Mouse (Mus musculus) kidney, postnatal 14 days (tissue): ENCODE data around the gene Ppp6c.
A peak's percentile ranks its signal among the peaks of the same experiment; 100 is the strongest.
"Not testable (repeated sequence)": the region's sequence is repeated elsewhere in the genome, so short reads cannot be mapped to it uniquely, and the experiment has no call there.

ENCODE experiments used
- DNase-seq: peaks from one replicate; pipeline ENCODE4 v3.0.0; 2022; ENCODE audit warnings: mixed read lengths

Ppp6c gene

GRCm38 (mm10) chr2:39226019-39226640, at the start of gene Ppp6c:
Gene Ppp6c, minus strand, starts transcription at chr2:39226451.
- DNase-seq = peak; percentile 96

GRCm38 (mm10) chr2:39268357-39268756, 42.1 kb upstream of the Ppp6c start:
- peak; percentile 10 for DNase-seq

GRCm38 (mm10) chr2:39252275-39252674, 26.0 kb upstream of the Ppp6c start:
- DNase-seq = not testable (repeated sequence)

GRCm38 (mm10) chr2:39246862-39247261, 20.6 kb upstream of the Ppp6c start:
- DNase-seq = not testable (repeated sequence)

GRCm38 (mm10) chr2:39226731-39227130, 480 bp upstream of the Ppp6c start:
- no peak for DNase-seq

- DNase-seq = not testable (repeated sequence)
Measured at GRCm38 (mm10) chr2:39225331-39226018, 776 bp downstream of the Ppp6c start.

GRCm38 (mm10) chr2:39224621-39225020, 1.6 kb downstream of the Ppp6c start:
- DNase-seq = no peak

- DNase-seq = no peak
Measured at GRCm38 (mm10) chr2:39220010-39220409, 6.2 kb downstream of the Ppp6c start.

- no peak for DNase-seq
Measured at GRCm38 (mm10) chr2:39219034-39219433, 7.2 kb downstream of the Ppp6c start.

GRCm38 (mm10) chr2:39217150-39217549, 9.1 kb downstream of the Ppp6c start:
- DNase-seq = no peak

GRCm38 (mm10) chr2:39210738-39211137, 15.5 kb downstream of the Ppp6c start:
- DNase-seq = no peak

GRCm38 (mm10) chr2:39203359-39203758, 22.9 kb downstream of the Ppp6c start:
- no peak for DNase-seq

- no peak for DNase-seq
Measured at GRCm38 (mm10) chr2:39194809-39195208, 31.4 kb downstream of the Ppp6c start.

GRCm38 (mm10) chr2:39190561-39191056, 35.6 kb downstream of the Ppp6c start, which contains the start of gene Scai:
Gene Scai, minus strand, starts transcription at chr2:39190734.
- DNase-seq = peak; percentile 99

GRCm38 (mm10) chr2:39189961-39190560, 36.2 kb downstream of the Ppp6c start:
- DNase-seq = no peak

- DNase-seq = no peak
Measured at GRCm38 (mm10) chr2:39185942-39186341, 40.3 kb downstream of the Ppp6c start.

- no peak for DNase-seq
Measured at GRCm38 (mm10) chr2:39183587-39183986, 42.7 kb downstream of the Ppp6c start.

- DNase-seq = no peak
Measured at GRCm38 (mm10) chr2:39160996-39161395, 65.3 kb downstream of the Ppp6c start.

GRCm38 (mm10) chr2:39157916-39158315, 68.3 kb downstream of the Ppp6c start:
- peak; percentile 10 for DNase-seq

GRCm38 (mm10) chr2:39156821-39157220, 69.4 kb downstream of the Ppp6c start:
- no peak for DNase-seq

- DNase-seq = no peak
Measured at GRCm38 (mm10) chr2:39150943-39151342, 75.3 kb downstream of the Ppp6c start.

- no peak for DNase-seq
Measured at GRCm38 (mm10) chr2:39148075-39148474, 78.2 kb downstream of the Ppp6c start.

GRCm38 (mm10) chr2:39146469-39146868, 79.8 kb downstream of the Ppp6c start:
- DNase-seq = no peak
